Mouse (Mus musculus): ENCODE measurements around the gene Usp53. TPM values are rescaled to one million over a fixed set of nuclear protein-coding genes. Genes with fewer than 3 reads are reported as not detected.

Usp53 gene
- polyA plus RNA-seq, 1 experiment, result 1.7 TPM

DNA sequence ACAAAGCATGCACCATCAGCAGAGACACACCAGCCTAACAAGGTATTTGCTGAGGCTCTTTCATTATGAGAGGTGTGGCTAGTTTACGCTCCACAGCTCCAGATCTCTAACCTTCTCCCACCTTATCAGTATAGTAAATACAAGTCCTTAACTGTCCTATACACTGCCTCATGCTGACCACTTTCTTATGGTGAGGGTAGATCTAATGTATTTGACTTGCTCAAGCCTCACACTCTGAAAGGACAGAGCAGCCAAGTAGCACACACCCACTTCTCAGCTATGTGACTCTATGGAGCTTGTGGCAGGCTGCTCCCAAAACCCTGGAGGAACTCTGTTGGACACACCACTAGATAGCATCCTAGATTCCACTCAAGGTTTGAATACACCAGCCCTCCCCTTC lies 8.3 kb downstream of the Usp53 start:
- Histone ChIP-seq H3K36me3 (ENCODE audit: control insufficient read depth, insufficient read depth) (no peaks in the 10 kb centered on the region), H3K4me2 (ENCODE audit: low read depth) (no peak overlapping the region), H3ac (ENCODE audit: control insufficient read depth, insufficient read length) (no peak overlapping the region), H3K27me3 (ENCODE audit: control insufficient read depth, insufficient read depth, insufficient read length) (no peaks in the 10 kb centered on the region), H3K4me3 (no peak overlapping the region), H3K79me2 (ENCODE audit: control insufficient read depth, insufficient read depth) (peaks cover 15% of the 10 kb centered on the region)
- TF ChIP-seq TCF12 (IDR thresholded peaks at IDR 0.05; ENCODE audit: insufficient read depth, poor library complexity, severe bottlenecking) (no peak), SRF (IDR thresholded peaks at IDR 0.05; ENCODE audit: control insufficient read depth, insufficient read length, low read depth) (no peak), CEBPB (IDR thresholded peaks at IDR 0.05; ENCODE audit: insufficient read depth, poor library complexity, severe bottlenecking) (no peak), POLR2AphosphoS2 (IDR thresholded peaks at IDR 0.05; ENCODE audit: insufficient read length, low read depth) (no peak), MYOD1 (IDR thresholded peaks at IDR 0.05; ENCODE audit: control insufficient read depth in 1 of 3, insufficient read length in 2 of 3, low read depth in 2 of 3) (no peak), MAX (IDR thresholded peaks at IDR 0.05; ENCODE audit: low read depth) (no peak), TCF3 (IDR thresholded peaks at IDR 0.05; ENCODE audit: insufficient read length, low read depth) (no peak)

DNA sequence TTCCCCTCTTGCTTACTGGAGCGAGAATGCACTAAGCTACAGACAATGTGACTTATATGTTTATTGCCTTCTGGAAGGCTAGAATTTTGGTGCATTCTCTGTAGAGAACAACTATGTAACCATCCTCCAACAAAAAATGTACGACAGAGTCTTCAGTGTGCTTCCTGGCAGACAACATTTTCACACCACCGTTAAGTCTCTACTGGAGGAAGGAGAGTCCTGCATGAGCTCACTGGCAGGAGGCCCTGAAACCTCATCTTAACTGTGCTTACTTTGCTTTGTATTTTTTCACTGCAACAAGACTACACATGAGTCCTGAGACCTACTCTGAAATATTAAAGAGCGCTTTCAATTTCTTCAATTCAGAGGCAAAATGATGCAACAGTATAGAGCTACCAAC lies 8.9 kb downstream of the Usp53 start:
- Histone ChIP-seq H3K36me3 (ENCODE audit: control insufficient read depth, insufficient read depth) (no peaks in the 10 kb centered on the region), H3K79me2 (ENCODE audit: control insufficient read depth, insufficient read depth) (peaks cover 15% of the 10 kb centered on the region), H3ac (ENCODE audit: control insufficient read depth, insufficient read length) (no peak overlapping the region), H3K4me3 (no peak overlapping the region), H3K27me3 (ENCODE audit: control insufficient read depth, insufficient read depth, insufficient read length) (no peaks in the 10 kb centered on the region), H3K4me2 (ENCODE audit: low read depth) (no peak overlapping the region)
- TF ChIP-seq USF1 (IDR thresholded peaks at IDR 0.05; ENCODE audit: low read depth) (no peak), TCF12 (IDR thresholded peaks at IDR 0.05; ENCODE audit: insufficient read depth, poor library complexity, severe bottlenecking) (no peak), E2F4 (IDR thresholded peaks at IDR 0.05; ENCODE audit: insufficient read depth) (no peak), CEBPB (IDR thresholded peaks at IDR 0.05; ENCODE audit: insufficient read depth, poor library complexity, severe bottlenecking) (no peak), MYOG (IDR thresholded peaks at IDR 0.05; ENCODE audit: control insufficient read depth in 1 of 3, insufficient read depth in 1 of 3, insufficient read length in 2 of 3, low read depth in 2 of 3) (no peak), TCF3 (IDR thresholded peaks at IDR 0.05; ENCODE audit: insufficient read length, low read depth) (no peak), REST (IDR thresholded peaks at IDR 0.05; ENCODE audit: insufficient read depth, insufficient read length) (no peak), POLR2AphosphoS2 (IDR thresholded peaks at IDR 0.05; ENCODE audit: insufficient read length, low read depth) (no peak), POLR2A (IDR thresholded peaks at IDR 0.05; ENCODE audit: insufficient read length, low read depth) (no peak), MYOD1 (IDR thresholded peaks at IDR 0.05; ENCODE audit: control insufficient read depth in 1 of 3, insufficient read length in 2 of 3, low read depth in 2 of 3) (no peak), MAX (IDR thresholded peaks at IDR 0.05; ENCODE audit: low read depth) (no peak), SRF (IDR thresholded peaks at IDR 0.05; ENCODE audit: control insufficient read depth, insufficient read length, low read depth) (no peak)

DNA sequence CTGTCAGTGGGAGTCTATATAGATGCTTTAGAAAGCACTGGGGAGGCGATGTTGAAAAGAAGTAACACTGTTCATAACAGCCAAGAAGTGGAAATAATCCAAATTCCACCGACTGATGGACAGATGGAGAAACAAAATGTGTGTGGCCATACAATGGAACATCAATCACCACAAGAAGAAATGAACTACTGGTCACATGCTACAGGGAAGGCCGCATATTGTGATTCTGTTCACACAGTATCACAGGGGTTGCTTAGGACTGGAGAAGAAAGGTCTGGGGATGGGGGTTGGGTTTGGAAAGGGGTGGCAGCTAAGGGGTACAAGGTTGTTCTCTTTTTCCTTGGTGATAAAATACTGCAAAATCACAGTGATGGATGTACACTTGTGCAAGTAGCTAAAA lies 9.5 kb downstream of the Usp53 start:
- Histone ChIP-seq H3K27me3 (ENCODE audit: control insufficient read depth, insufficient read depth, insufficient read length) (no peaks in the 10 kb centered on the region), H3K4me3 (no peak overlapping the region), H3ac (ENCODE audit: control insufficient read depth, insufficient read length) (no peak overlapping the region), H3K36me3 (ENCODE audit: control insufficient read depth, insufficient read depth) (no peaks in the 10 kb centered on the region), H3K79me2 (ENCODE audit: control insufficient read depth, insufficient read depth) (peaks cover 15% of the 10 kb centered on the region), H3K4me2 (ENCODE audit: low read depth) (no peak overlapping the region)
- TF ChIP-seq TCF12 (IDR thresholded peaks at IDR 0.05; ENCODE audit: insufficient read depth, poor library complexity, severe bottlenecking), result no peak
- no peak for TF ChIP-seq REST (IDR thresholded peaks at IDR 0.05; ENCODE audit: insufficient read depth, insufficient read length)
- no peak for TF ChIP-seq E2F4 (IDR thresholded peaks at IDR 0.05; ENCODE audit: insufficient read depth)
- no peak for TF ChIP-seq TCF3 (IDR thresholded peaks at IDR 0.05; ENCODE audit: insufficient read length, low read depth)
- TF ChIP-seq MAX (IDR thresholded peaks at IDR 0.05; ENCODE audit: low read depth), result no peak
- TF ChIP-seq CEBPB (IDR thresholded peaks at IDR 0.05; ENCODE audit: insufficient read depth, poor library complexity, severe bottlenecking), result no peak
- TF ChIP-seq MYOD1 (IDR thresholded peaks at IDR 0.05; ENCODE audit: control insufficient read depth in 1 of 3, insufficient read length in 2 of 3, low read depth in 2 of 3), result no peak
- TF ChIP-seq SRF (IDR thresholded peaks at IDR 0.05; ENCODE audit: control insufficient read depth, insufficient read length, low read depth), result no peak
- TF ChIP-seq POLR2AphosphoS2 (IDR thresholded peaks at IDR 0.05; ENCODE audit: insufficient read length, low read depth), result no peak
- TF ChIP-seq MYOG (IDR thresholded peaks at IDR 0.05; ENCODE audit: control insufficient read depth in 1 of 3, insufficient read depth in 1 of 3, insufficient read length in 2 of 3, low read depth in 2 of 3), result no peak
- no peak for TF ChIP-seq POLR2A (IDR thresholded peaks at IDR 0.05; ENCODE audit: insufficient read length, low read depth)
- TF ChIP-seq USF1 (IDR thresholded peaks at IDR 0.05; ENCODE audit: low read depth), result no peak

DNA sequence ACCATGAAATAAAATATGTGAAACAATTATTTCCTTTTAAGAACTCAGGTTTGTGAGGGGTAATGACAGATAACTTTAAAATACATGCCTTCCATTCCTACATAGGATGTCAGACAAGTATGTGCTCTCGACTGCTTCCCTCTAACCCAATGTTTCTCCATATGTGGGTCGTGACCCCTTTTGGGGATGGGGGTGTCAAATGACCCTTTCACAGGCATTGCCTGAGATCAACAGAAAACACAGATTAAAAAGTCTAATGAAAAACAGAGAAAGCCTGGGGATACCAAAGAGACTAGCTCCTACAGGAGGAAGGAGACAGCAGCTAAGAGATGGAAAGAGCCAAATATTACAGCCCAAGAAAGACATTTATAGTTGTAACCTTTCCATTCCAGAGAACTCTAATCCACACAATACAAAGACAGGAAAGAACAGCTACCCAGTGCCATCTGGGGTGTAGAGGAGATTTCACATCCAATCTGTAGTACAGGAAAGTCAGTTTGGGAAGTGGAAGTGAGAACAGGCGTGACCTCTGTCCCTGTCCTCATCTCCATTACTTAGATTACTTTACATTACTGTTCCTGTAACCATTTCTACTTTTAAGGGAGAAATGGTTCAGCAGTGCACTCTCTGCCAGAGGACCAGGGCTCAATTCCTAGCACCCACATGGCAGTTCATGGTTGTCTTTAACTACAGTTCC lies 12.0 kb downstream of the Usp53 start:
- Histone ChIP-seq H3ac (ENCODE audit: control insufficient read depth, insufficient read length) (no peak overlapping the region), H3K36me3 (ENCODE audit: control insufficient read depth, insufficient read depth) (peaks cover 12% of the 10 kb centered on the region), H3K4me3 (no peak overlapping the region), H3K4me2 (ENCODE audit: low read depth) (no peak overlapping the region), H3K27me3 (ENCODE audit: control insufficient read depth, insufficient read depth, insufficient read length) (no peaks in the 10 kb centered on the region), H3K79me2 (ENCODE audit: control insufficient read depth, insufficient read depth) (peaks cover 15% of the 10 kb centered on the region)
- TF ChIP-seq MAX (IDR thresholded peaks at IDR 0.05; ENCODE audit: low read depth), result no peak

DNA sequence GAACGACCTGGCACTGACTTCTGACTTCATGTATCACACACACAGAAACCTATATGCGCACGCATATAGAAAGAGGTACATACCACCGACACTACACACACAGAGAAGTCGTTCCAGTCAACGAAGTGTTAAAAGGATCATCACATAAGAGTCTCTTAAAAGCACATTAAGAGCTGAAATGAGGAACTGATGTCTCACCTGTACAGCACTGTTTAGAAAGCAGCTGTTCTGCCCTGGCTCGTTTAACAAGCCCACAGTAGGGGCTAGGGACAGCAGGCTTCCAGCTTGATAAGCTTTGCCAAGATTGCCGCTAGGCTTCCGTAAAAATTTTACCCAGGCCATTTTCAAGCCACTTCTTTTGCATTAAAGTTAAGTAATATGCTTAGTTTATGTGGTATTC lies 15.9 kb downstream of the Usp53 start:
- Histone ChIP-seq H3K79me2 (ENCODE audit: control insufficient read depth, insufficient read depth) (peaks cover 4% of the 10 kb centered on the region), H3K4me2 (ENCODE audit: low read depth) (no peak overlapping the region), H3K36me3 (ENCODE audit: control insufficient read depth, insufficient read depth) (peaks cover 26% of the 10 kb centered on the region), H3ac (ENCODE audit: control insufficient read depth, insufficient read length) (no peak overlapping the region), H3K27me3 (ENCODE audit: control insufficient read depth, insufficient read depth, insufficient read length) (no peaks in the 10 kb centered on the region), H3K4me3 (no peak overlapping the region)
- TF ChIP-seq POLR2AphosphoS2 (IDR thresholded peaks at IDR 0.05; ENCODE audit: insufficient read length, low read depth), result no peak
